Mouse (Mus musculus) ES-Bruce4 (cell line): ENCODE measurements around the gene Kdm7a. TPM values are rescaled to one million over a fixed set of nuclear protein-coding genes. Genes with fewer than 3 reads are reported as not detected.
A peak's percentile ranks its signal among the peaks of the same experiment; 100 is the strongest.

Experiments
- H3K27ac ChIP-seq: 2 replicates; pipeline ENCODE4 v1.5.1; 2012; ENCODE audit warnings: low read length, inconsistent platforms; ENCODE audit not compliant: insufficient read depth
- H3K27me3 ChIP-seq: 2 replicates; pipeline ENCODE4 v1.6.1; 2012; ENCODE audit warnings: mild to moderate bottlenecking, low read length, inconsistent platforms; ENCODE audit not compliant: control insufficient read depth, poor library complexity, insufficient read depth, severe bottlenecking
- H3K36me3 ChIP-seq: 2 replicates; pipeline ENCODE4 v1.6.1; 2012; ENCODE audit warnings: inconsistent platforms, mild to moderate bottlenecking, low read length, moderate library complexity; ENCODE audit not compliant: control insufficient read depth, poor library complexity, insufficient read depth, severe bottlenecking
- H3K4me1 ChIP-seq: one replicate; pipeline ENCODE4 v1.8.1; 2011; ENCODE audit warnings: low read length; ENCODE audit not compliant: control insufficient read depth, insufficient read depth
- H3K4me3 ChIP-seq: 2 replicates; pipeline ENCODE4 v1.5.1; 2011; ENCODE audit warnings: low read depth, mild to moderate bottlenecking, low read length
- H3K9ac ChIP-seq: 2 replicates; pipeline ENCODE4 v1.6.1; 2012; ENCODE audit warnings: low read depth, mild to moderate bottlenecking, inconsistent platforms; ENCODE audit not compliant: poor library complexity, severe bottlenecking
- H3K9me3 ChIP-seq: replicated peaks from 2 replicates; pipeline ENCODE4 v1.6.1; 2012; ENCODE audit warnings: mild to moderate bottlenecking, low read length, inconsistent platforms; ENCODE audit not compliant: control insufficient read depth, poor library complexity, insufficient read depth, severe bottlenecking
- CTCF ChIP-seq: IDR thresholded peaks from one replicate; pipeline ENCODE4 v1.8.1; 2011; ENCODE audit warnings: low read depth, low read length
- EP300 ChIP-seq: IDR thresholded peaks from 2 replicates; pipeline ENCODE4 v1.6.1; 2011; ENCODE audit warnings: low read depth, low read length; ENCODE audit not compliant: insufficient read depth
- POLR2A ChIP-seq: IDR thresholded peaks from one replicate; pipeline ENCODE4 v1.8.1; 2011; ENCODE audit warnings: low read length; ENCODE audit not compliant: insufficient read depth
- polyA plus RNA-seq: library from polyadenylated mRNA; stranded (reverse); fragments of >200 nt; gene quantifications from 2 replicates; pipeline ENCODE4 v1.2.4, GENCODE M21; 2011; ENCODE audit warnings: low read depth; ENCODE audit not compliant: missing spikeins, insufficient read depth, insufficient read length

Gene Kdm7a
- 14.1 and 17.1 TPM in 2 replicates for polyA plus RNA-seq

DNA sequence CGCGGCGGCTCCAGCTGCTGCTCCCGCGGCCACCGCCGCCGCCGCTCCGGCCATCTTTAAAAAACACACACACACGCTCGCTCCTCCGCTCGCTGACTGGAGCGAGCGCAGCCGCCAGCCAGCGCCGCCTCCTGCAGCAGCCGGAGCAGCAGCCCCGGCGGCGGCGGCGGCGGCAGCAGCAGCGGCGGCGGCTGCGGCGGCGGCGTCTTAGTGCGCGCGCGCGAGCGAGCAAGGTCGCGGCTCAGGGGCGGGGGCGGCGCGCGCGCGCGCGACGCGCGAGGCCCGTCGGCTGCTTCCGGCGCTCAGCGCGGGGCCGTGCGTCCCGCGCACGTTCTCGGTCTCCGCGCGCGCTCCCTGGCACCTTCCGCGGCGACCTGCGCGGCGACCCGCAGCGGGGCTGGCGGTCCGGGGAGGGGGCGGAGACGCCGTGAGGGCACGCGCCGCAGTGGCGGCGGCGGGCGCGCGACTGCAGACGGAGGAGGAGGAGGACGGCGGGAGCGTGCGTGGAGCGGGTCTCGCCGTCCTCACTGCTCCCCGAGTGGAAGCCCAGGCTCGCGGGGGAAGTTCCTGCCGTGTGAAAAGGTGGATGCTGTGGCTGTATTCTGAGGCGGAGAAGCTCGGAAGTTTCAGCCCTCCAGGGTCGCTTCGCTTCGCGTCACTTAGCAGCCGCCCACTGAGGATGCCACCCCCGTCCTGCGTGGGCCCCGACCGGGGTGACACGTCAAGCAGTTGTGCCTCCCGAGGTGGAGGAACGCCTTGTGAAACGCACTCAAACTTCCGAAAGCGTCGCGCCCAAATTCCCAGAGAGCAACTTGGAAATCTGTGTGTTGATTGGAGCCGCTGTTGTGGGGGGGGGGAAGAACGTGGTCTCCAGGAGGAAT, at the start of gene Kdm7a:
TSS of gene Kdm7a (minus strand) at position 209 of the 881 bp plus-strand sequence.
- no peaks in the 10 kb centered on the region for H3K9me3 ChIP-seq
- peak within 1 kb of the TSS; percentile 98 for H3K4me3 ChIP-seq
- no peak for TF ChIP-seq POLR2A
- TF ChIP-seq CTCF: no peak
- TF ChIP-seq EP300: no peak
- no peaks in the 10 kb centered on the region for H3K36me3 ChIP-seq
- peaks cover 2% of the 10 kb centered on the region for H3K4me1 ChIP-seq
- H3K27me3 ChIP-seq: no peaks in the 10 kb centered on the region
- H3K9ac ChIP-seq: peak within 1 kb of the TSS; percentile 97
- H3K27ac ChIP-seq: 0 out of 2 replicates have a peak within 1 kb of the TSS, but pooled peaks have one; percentile 18

DNA sequence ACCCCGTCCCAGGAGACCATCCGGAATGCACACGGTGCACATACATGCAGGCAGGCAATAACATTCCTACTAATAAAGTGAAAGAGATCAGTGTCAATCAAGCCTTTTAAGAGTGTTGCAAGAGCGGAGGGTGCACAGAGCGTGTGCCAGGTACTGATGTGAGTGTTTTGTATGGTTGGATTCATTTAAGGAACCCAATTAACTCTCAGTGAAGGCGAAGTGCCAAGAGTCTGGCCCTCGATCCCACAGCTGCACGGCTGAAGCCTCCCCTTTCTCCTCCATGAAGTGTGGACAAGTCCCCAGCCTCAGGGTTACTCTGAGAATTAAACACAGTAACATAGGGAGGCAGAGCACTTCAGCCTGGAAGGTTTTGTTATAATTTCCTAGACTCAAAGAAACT, 48.7 kb upstream of the Kdm7a start:
- Histone ChIP-seq H3K36me3 (no peaks in the 10 kb centered on the region), H3K4me1 (peaks cover 5% of the 10 kb centered on the region), H3K9me3 (no peaks in the 10 kb centered on the region), H3K27ac (no peak overlapping the region), H3K4me3 (no peak overlapping the region), H3K27me3 (no peaks in the 10 kb centered on the region), H3K9ac (no peak overlapping the region)
- TF ChIP-seq CTCF (no peak), EP300 (no peak), POLR2A (no peak)

- H3K9ac ChIP-seq: no peak overlapping the region
- no peak overlapping the region for H3K4me3 ChIP-seq
- peak; percentile 24 for TF ChIP-seq CTCF
- no peak for TF ChIP-seq EP300
- no peaks in the 10 kb centered on the region for H3K27me3 ChIP-seq
- no peaks in the 10 kb centered on the region for H3K4me1 ChIP-seq
- H3K27ac ChIP-seq: no peak overlapping the region
- H3K9me3 ChIP-seq: no peaks in the 10 kb centered on the region
- H3K36me3 ChIP-seq: no peaks in the 10 kb centered on the region
Measured at GRCm38 (mm10) chr6:39250055-39250454, 43.5 kb upstream of the Kdm7a start.

GRCm38 (mm10) chr6:39249176-39249770, 42.7 kb upstream of the Kdm7a start:
- no peaks in the 10 kb centered on the region for H3K4me1 ChIP-seq
- TF ChIP-seq POLR2A (no peak), CTCF (no peak), EP300 (no peak)
- no peaks in the 10 kb centered on the region for H3K27me3 ChIP-seq
- no peaks in the 10 kb centered on the region for H3K9me3 ChIP-seq
- no peak overlapping the region for H3K27ac ChIP-seq
- no peak overlapping the region for H3K4me3 ChIP-seq
- H3K9ac ChIP-seq: no peak overlapping the region
- H3K36me3 ChIP-seq: no peaks in the 10 kb centered on the region

DNA sequence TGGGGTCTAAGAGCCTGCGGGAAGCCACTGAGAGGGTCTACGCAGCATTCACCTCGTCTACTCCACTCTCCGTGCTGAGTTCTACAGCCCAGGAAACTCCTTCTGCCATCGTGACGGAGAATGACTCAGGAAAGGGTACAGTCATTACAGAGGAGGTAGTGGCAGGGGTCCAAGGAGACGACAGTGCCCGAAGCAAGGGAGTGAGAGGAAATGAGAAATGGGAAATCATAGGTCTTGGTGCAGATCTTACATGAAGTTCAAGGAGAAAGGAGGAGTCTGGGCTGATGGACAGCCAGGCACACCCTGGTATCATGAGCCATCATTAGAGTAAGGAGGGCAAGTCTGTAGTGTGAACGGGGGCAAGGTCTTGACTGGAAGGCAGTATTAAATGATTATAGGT, 37.5 kb upstream of the Kdm7a start:
- Histone ChIP-seq H3K4me3 (no peak overlapping the region), H3K27me3 (no peaks in the 10 kb centered on the region), H3K9ac (no peak overlapping the region), H3K9me3 (no peaks in the 10 kb centered on the region), H3K27ac (no peak overlapping the region), H3K36me3 (no peaks in the 10 kb centered on the region), H3K4me1 (no peaks in the 10 kb centered on the region)
- TF ChIP-seq POLR2A: no peak
- TF ChIP-seq CTCF: no peak
- no peak for TF ChIP-seq EP300

- Histone ChIP-seq H3K9me3 (no peaks in the 10 kb centered on the region), H3K9ac (no peak overlapping the region), H3K4me3 (no peak overlapping the region), H3K36me3 (no peaks in the 10 kb centered on the region), H3K27me3 (no peaks in the 10 kb centered on the region), H3K4me1 (no peaks in the 10 kb centered on the region), H3K27ac (no peak overlapping the region)
- no peak for TF ChIP-seq CTCF
Measured at GRCm38 (mm10) chr6:39243511-39243961, 36.9 kb upstream of the Kdm7a start.
